Comparison of ENCODE assay signal across 22 mouse cellular contexts in genomic region chr6:94410480-94410879, GRCm38 (mm10).
A peak's percentile ranks its signal among the peaks of the same experiment; 100 is the strongest.
DNase-seq lines count a peak whose midpoint lies in the region; ATAC-seq and TF ChIP-seq lines count a peak whose summit lies in the region.
"Had no signal": no experiment of that assay in that cellular context is flagged by ENCODE, and none has a peak within 500 bp of the region (broad histone marks: within the 10 kb centered on the region; RNA-seq: fewer than 3 reads in every experiment).

No protein-coding gene starts in this region.

- no peak overlapping the region for H3K27ac ChIP-seq in forebrain, postnatal 0 days (ENCODE audit: low read depth, low read length)
- H3K27ac ChIP-seq in forebrain, embryonic 10.5 days, result no peak overlapping the region
- H3K27ac ChIP-seq in heart, embryonic 16.5 days (ENCODE audit: low read length), result peak overlapping the region; percentile 56; the same call in 1 of the 2 replicates
- no peak overlapping the region for H3K27ac ChIP-seq in heart, embryonic 10.5 days
- H3K27ac ChIP-seq: embryonic facial prominence, embryonic 13.5 days; forebrain, embryonic 13.5 days; hindbrain, embryonic 12.5 days; kidney, postnatal 0 days; limb, embryonic 13.5 days; liver, embryonic 12.5 days had no signal

- no peaks in the 10 kb centered on the region for H3K36me3 ChIP-seq in forebrain, postnatal 0 days (ENCODE audit: insufficient read depth)
- no peaks in the 10 kb centered on the region for H3K36me3 ChIP-seq in forebrain, embryonic 10.5 days (replicated peaks)
- no peaks in the 10 kb centered on the region for H3K36me3 ChIP-seq in heart, embryonic 16.5 days (ENCODE audit: control insufficient read depth, insufficient read depth)
- no peaks in the 10 kb centered on the region for H3K36me3 ChIP-seq in heart, embryonic 10.5 days
- H3K36me3 ChIP-seq: embryonic facial prominence, embryonic 13.5 days; hindbrain, embryonic 12.5 days; limb, embryonic 13.5 days; liver, embryonic 12.5 days had no signal

- H3K4me2 ChIP-seq in forebrain, postnatal 0 days (ENCODE audit: low read depth), result no peak overlapping the region
- no peak overlapping the region for H3K4me2 ChIP-seq in heart, embryonic 16.5 days (ENCODE audit: low read depth, low read length)
- H3K4me2 ChIP-seq: embryonic facial prominence, embryonic 13.5 days; forebrain, embryonic 13.5 days; hindbrain, embryonic 12.5 days; limb, embryonic 13.5 days; liver, embryonic 12.5 days; midbrain, embryonic 11.5 days had no signal

- no peak overlapping the region for H3K4me3 ChIP-seq in forebrain, postnatal 0 days (ENCODE audit: low read depth, low read length)
- no peak overlapping the region for H3K4me3 ChIP-seq in forebrain, embryonic 10.5 days
- no peak overlapping the region for H3K4me3 ChIP-seq in heart, embryonic 16.5 days (ENCODE audit: low read length)
- H3K4me3 ChIP-seq in heart, embryonic 10.5 days, result no peak overlapping the region
- H3K4me3 ChIP-seq: embryonic facial prominence, embryonic 13.5 days; erythroblast, embryonic 14.5 days; forebrain, embryonic 13.5 days; hindbrain, embryonic 12.5 days; limb, embryonic 13.5 days; liver, embryonic 12.5 days had no signal

- H3K27me3 ChIP-seq in forebrain, postnatal 0 days (ENCODE audit: insufficient read depth, low read length), result no peaks in the 10 kb centered on the region
- peaks cover 19% of the 10 kb centered on the region; the same call in 1 of the 2 replicates for H3K27me3 ChIP-seq in forebrain, embryonic 10.5 days (ENCODE audit: poor library complexity, severe bottlenecking)
- no peaks in the 10 kb centered on the region for H3K27me3 ChIP-seq in heart, embryonic 16.5 days (ENCODE audit: control insufficient read depth, insufficient read depth, low read length)
- H3K27me3 ChIP-seq in heart, embryonic 10.5 days (ENCODE audit: insufficient read depth, poor library complexity, severe bottlenecking), result no peaks in the 10 kb centered on the region
- H3K27me3 ChIP-seq: embryonic facial prominence, embryonic 13.5 days; hindbrain, embryonic 12.5 days; liver, embryonic 12.5 days had no signal

- DNase-seq in forebrain, postnatal 0 days, result peak; percentile 35
- DNase-seq in forebrain, embryonic 10.5 days (ENCODE audit: extremely low spot score, low spot score), result no peak
- no peak for DNase-seq in heart, embryonic 10.5 days (ENCODE audit: low spot score)
- peak; percentile 73 to 76 for DNase-seq in cerebellum, postnatal 10 days
- peak; percentile 18 to 30 for DNase-seq in cerebellum, postnatal 36 days
- no peak for DNase-seq in urinary bladder, postnatal 25 days (ENCODE audit: low spot score)
- DNase-seq: adrenal gland, adult 8-10 months; gastrocnemius, postnatal 10 days; kidney, adult 18-20 months; layer of hippocampus, adult 9-11 months; lung, adult 18-20 months; lung, postnatal 10 days had no signal

- H3K9me3 ChIP-seq in forebrain, postnatal 0 days (ENCODE audit: low read length), result no peaks in the 10 kb centered on the region
- H3K9me3 ChIP-seq in forebrain, embryonic 10.5 days, result no peaks in the 10 kb centered on the region
- H3K9me3 ChIP-seq in heart, embryonic 16.5 days (replicated peaks; ENCODE audit: control insufficient read depth, low read length), result no peaks in the 10 kb centered on the region
- H3K9me3 ChIP-seq in heart, embryonic 10.5 days, result no peaks in the 10 kb centered on the region
- H3K9me3 ChIP-seq: embryonic facial prominence, embryonic 13.5 days; forebrain, embryonic 13.5 days; hindbrain, embryonic 12.5 days; limb, embryonic 13.5 days; liver, embryonic 12.5 days had no signal

- no peaks in the 10 kb centered on the region for H3K4me1 ChIP-seq in forebrain, postnatal 0 days (ENCODE audit: insufficient read depth)
- H3K4me1 ChIP-seq in forebrain, embryonic 10.5 days, result peaks cover 28% of the 10 kb centered on the region
- peaks cover 31% of the 10 kb centered on the region for H3K4me1 ChIP-seq in heart, embryonic 16.5 days (ENCODE audit: control insufficient read depth, insufficient read depth, low read length)
- peaks cover 32% of the 10 kb centered on the region for H3K4me1 ChIP-seq in heart, embryonic 10.5 days
- H3K4me1 ChIP-seq: embryonic facial prominence, embryonic 13.5 days; hindbrain, embryonic 12.5 days; liver, embryonic 12.5 days had no signal

- no peak for TF ChIP-seq CTCF in forebrain, postnatal 0 days (IDR thresholded peaks at IDR 0.05; ENCODE audit: low read depth)

- ATAC-seq in forebrain, postnatal 0 days, result peak; percentile 74
- ATAC-seq in heart, embryonic 16.5 days (replicated peaks; ENCODE audit: extremely low read depth, insufficient read depth, low FRiP score), result peak; percentile 60; the same call in 1 of the 2 replicates
- ATAC-seq: activated CD4-positive, CD25-positive, alpha-beta regulatory T cell, adult 4 months; forebrain, embryonic 13.5 days; liver, embryonic 12.5 days had no signal

- H3K9ac ChIP-seq in forebrain, postnatal 0 days, result no peak overlapping the region
- H3K9ac ChIP-seq in heart, embryonic 16.5 days (ENCODE audit: low read length), result no peak overlapping the region
- H3K9ac ChIP-seq: embryonic facial prominence, embryonic 13.5 days; forebrain, embryonic 13.5 days; hindbrain, embryonic 12.5 days; limb, embryonic 13.5 days; liver, embryonic 12.5 days had no signal

- WGBS in forebrain, postnatal 0 days, result 45% methylated on average over 2 of the region's 2 CpGs
- 86% methylated on average over 2 of the region's 2 CpGs for WGBS in forebrain, embryonic 10.5 days
- WGBS in heart, embryonic 16.5 days, result 26% methylated on average over 2 of the region's 2 CpGs
- WGBS in heart, embryonic 10.5 days, result 55% methylated on average over 2 of the region's 2 CpGs

Comparison
In these comparisons a context has a peak if more than half of its experiments do, and no peak if none do; other contexts are left out.
1. DNase-seq: peak in forebrain, postnatal 0 days (single experiment), cerebellum, postnatal 10 days (2 of 2) and cerebellum, postnatal 36 days (2 of 2); none in forebrain, embryonic 10.5 days (single experiment), heart, embryonic 10.5 days (single experiment) and urinary bladder, postnatal 25 days (single experiment).